Mouse (Mus musculus): ENCODE results near the gene Fam98a.

DNA sequence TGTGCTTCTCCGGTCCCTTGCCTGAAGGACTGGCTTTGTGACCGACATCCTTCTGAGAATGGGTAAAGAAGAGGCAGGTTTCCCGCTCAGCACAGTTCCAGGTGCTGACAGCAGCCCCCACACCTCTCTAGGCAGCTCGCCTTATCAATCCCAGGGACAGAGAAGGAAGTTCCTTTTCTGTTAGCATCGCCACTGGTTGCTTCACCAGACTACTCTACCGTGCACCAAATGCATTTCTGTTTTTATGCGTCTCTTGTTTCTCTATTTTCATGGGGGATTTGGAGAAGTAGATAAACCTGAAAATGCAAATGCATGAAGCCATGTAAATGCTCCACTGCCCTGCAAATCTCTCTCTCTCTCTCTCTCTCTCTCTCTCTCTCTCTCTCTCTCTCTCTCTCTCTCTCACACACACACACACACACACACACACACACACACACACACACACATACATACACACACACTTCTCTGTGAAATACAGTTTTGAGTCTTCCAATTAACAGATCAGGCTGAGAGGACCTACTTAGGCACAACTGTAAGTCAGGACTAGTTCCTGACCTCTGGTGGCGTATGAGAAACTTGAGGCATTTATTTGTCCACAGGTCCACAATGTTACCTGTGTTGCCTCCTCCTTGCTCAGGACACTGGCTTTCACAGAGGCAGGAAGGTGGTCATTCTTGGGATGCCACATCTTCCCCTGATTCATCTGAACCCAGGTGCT, 33.4 kb downstream of the Fam98a start:
- no peak for TF ChIP-seq CTCF (IDR thresholded peaks at IDR 0.05; ENCODE audit: borderline replicate concordance, control insufficient read depth, extremely low read depth, insufficient read depth, low read length, poor library complexity)
- no peak for TF ChIP-seq POLR2A (IDR thresholded peaks at IDR 0.05; ENCODE audit: control insufficient read depth, extremely low read depth, insufficient read depth, low read length, poor library complexity)

Data from thymus, adult 2 months (tissue).